Mouse (Mus musculus) intestine, embryonic 16.5 days (tissue): Measurements from ENCODE around the gene Magoh. TPM values are rescaled to one million over a fixed set of nuclear protein-coding genes. Genes with fewer than 3 reads are reported as not detected.

Experiments used
- ATAC-seq: fragments of 200-750 bp; cut with Nextera tagmentation; 2 replicates; pipeline ENCODE4 v1.8.0; 2017; ENCODE audit warnings: moderate TSS enrichment, moderate library complexity
- H3K27ac ChIP-seq: fragments of 300-500 bp; sonication (generic); 2 replicates; pipeline ENCODE4 v1.5.1; 2014; ENCODE audit warnings: mild to moderate bottlenecking, low read length
- H3K27me3 ChIP-seq: fragments of 300-500 bp; sonication (generic); replicated peaks from 2 replicates; pipeline ENCODE4 v1.6.1; 2014; ENCODE audit warnings: low read length, control low read depth, mixed read lengths; ENCODE audit not compliant: control insufficient read depth, insufficient read depth
- H3K36me3 ChIP-seq: fragments of 300-500 bp; sonication (generic); 2 replicates; pipeline ENCODE4 v1.6.1; 2014; ENCODE audit warnings: low read length, control low read depth; ENCODE audit not compliant: control insufficient read depth, insufficient read depth
- H3K4me1 ChIP-seq: fragments of 300-500 bp; sonication (generic); 2 replicates; pipeline ENCODE4 v1.6.1; 2014; ENCODE audit warnings: low read length, control low read depth, mixed read lengths; ENCODE audit not compliant: control insufficient read depth, insufficient read depth
- H3K4me2 ChIP-seq: fragments of 300-500 bp; sonication (generic); 2 replicates; pipeline ENCODE4 v1.6.1; 2014; ENCODE audit warnings: low read depth, low read length, control low read depth
- H3K4me3 ChIP-seq: fragments of 300-500 bp; sonication (generic); 2 replicates; pipeline ENCODE4 v1.5.1; 2014; ENCODE audit warnings: mild to moderate bottlenecking, low read length
- H3K9ac ChIP-seq: fragments of 300-500 bp; sonication (generic); 2 replicates; pipeline ENCODE4 v1.6.1; 2014; ENCODE audit warnings: low read depth, low read length
- H3K9me3 ChIP-seq: fragments of 300-500 bp; sonication (generic); 2 replicates; pipeline ENCODE4 v1.6.1; 2016; ENCODE audit warnings: low read length, control low read depth; ENCODE audit not compliant: control insufficient read depth
- WGBS: fragments of 180-500 bp; shearing (Covaris S2); extraction: QIAGEN DNeasy Blood & Tissue Kit; methylation state at CpG from one replicate; pipeline ENCODE4 v1.1.7; 2014; 5-methylcytosine and 5-hydroxymethylcytosine counted together
- polyA plus RNA-seq: library from polyadenylated mRNA; unstranded; fragments of >200 nt; fragmentation: Nextera tagmentation; extraction: Ambion mirVana; gene quantifications from 2 replicates; pipeline ENCODE4 v1.2.1, GENCODE M21; 2015

Magoh gene
- polyA plus RNA-seq, 1 experiment from 2014 or later = 139 TPM

DNA sequence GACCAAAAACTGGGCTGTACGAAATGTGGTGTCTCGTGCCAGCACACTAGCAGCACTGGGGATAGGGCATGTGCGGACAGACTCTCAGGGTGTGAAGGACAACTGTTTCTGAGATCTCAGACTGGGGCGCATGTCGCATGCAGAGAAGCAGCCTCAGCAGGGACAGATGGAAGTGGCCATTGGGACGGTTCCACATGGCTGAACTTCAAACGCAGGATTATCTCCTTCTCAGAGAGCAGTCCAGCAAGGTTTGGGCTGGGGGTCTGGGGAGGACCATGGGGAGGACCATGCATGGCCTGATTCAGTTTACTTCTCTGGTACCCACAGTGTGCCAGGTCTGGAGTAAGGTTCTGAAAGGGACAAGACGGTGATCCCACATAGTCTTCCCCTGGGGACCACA lies 35.9 kb upstream of the Magoh start:
- no peaks in the 10 kb centered on the region for H3K9me3 ChIP-seq
- no peak overlapping the region for H3K27ac ChIP-seq
- H3K4me3 ChIP-seq = no peak overlapping the region
- H3K36me3 ChIP-seq = no peaks in the 10 kb centered on the region
- H3K9ac ChIP-seq = no peak overlapping the region
- H3K27me3 ChIP-seq = peaks cover 11% of the 10 kb centered on the region
- no peaks in the 10 kb centered on the region; the same call in 1 of the 2 replicates for H3K4me1 ChIP-seq
- no peak for ATAC-seq
- no peak overlapping the region for H3K4me2 ChIP-seq
- 86% methylated on average over 8 of the region's 8 CpGs for WGBS

DNA sequence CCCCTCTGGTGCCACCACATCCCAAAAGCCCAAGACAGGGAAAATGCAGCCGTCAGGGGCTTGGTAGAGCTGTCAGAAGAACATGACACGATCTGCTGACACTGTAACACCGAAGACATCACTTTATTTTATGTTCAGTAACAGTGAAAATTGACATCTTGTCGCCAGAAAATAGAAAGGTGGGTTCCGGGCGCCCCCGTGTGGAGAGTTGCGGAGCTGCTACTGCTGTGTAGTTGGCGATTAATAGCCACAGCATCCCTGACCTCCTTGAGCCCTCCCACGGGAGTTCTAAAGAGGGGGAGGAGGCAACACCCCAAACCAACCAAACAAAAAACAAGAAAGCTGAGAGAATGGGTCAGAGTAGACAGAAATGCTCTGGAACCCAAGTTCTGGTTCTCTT lies 34.6 kb upstream of the Magoh start:
- Histone ChIP-seq H3K36me3 (no peaks in the 10 kb centered on the region), H3K4me3 (no peak overlapping the region), H3K27me3 (peaks cover 11% of the 10 kb centered on the region), H3K9me3 (no peaks in the 10 kb centered on the region), H3K27ac (no peak overlapping the region), H3K4me1 (no peaks in the 10 kb centered on the region; the same call in 1 of the 2 replicates), H3K4me2 (no peak overlapping the region), H3K9ac (no peak overlapping the region)
- 4% methylated on average over 10 of the region's 10 CpGs for WGBS
- 0 out of 2 replicates have a peak, but pooled peaks have one; percentile 24 for ATAC-seq

DNA sequence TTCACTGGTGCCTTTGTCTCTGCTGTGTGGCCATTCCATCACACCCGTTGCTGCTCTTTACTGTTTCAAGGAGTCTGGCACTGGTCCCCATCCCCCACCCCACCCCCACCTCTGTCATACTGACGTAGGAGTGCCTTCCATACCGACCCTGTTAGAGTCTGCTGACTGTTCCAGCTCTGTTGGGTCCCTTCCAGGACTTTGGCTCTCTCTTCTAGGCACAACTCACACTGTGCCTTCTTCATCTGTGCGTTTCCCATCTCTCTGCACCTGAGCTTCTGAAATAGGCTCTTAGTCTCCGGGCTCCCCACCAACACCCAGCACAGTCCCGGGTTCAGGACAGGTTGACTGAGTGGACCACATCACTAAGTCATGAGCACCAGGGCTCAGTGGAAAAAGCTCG lies 32.8 kb upstream of the Magoh start:
- Histone ChIP-seq H3K27ac (no peak overlapping the region), H3K4me1 (no peaks in the 10 kb centered on the region; the same call in 1 of the 2 replicates), H3K9ac (no peak overlapping the region), H3K27me3 (peaks cover 11% of the 10 kb centered on the region), H3K9me3 (no peaks in the 10 kb centered on the region), H3K36me3 (no peaks in the 10 kb centered on the region), H3K4me2 (no peak overlapping the region), H3K4me3 (no peak overlapping the region)
- WGBS = 67% methylated on average over 7 of the region's 7 CpGs
- no peak for ATAC-seq

DNA sequence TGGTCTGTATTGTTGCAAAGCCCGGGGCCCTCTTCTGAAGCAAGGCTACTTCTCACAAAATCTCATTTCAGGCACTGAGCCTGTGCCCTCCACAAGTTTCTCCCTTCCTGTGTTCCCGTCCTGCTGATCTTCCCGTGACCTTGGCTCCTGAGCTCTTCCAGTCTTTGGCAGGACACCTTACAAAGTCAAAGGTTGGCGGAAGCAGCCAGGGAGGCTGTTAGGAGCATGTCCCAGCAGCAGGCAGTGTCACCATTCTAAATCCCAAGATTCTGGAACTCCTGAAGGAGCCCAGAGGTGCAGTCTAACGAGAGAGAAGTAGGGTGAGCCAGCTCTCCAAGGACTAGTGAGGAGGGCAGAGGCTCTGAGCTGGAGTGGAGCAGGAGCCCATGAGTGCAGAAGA lies 31.0 kb upstream of the Magoh start:
- no peak for ATAC-seq
- 76% methylated on average over 5 of the region's 5 CpGs for WGBS
- no peak overlapping the region for H3K9ac ChIP-seq

DNA sequence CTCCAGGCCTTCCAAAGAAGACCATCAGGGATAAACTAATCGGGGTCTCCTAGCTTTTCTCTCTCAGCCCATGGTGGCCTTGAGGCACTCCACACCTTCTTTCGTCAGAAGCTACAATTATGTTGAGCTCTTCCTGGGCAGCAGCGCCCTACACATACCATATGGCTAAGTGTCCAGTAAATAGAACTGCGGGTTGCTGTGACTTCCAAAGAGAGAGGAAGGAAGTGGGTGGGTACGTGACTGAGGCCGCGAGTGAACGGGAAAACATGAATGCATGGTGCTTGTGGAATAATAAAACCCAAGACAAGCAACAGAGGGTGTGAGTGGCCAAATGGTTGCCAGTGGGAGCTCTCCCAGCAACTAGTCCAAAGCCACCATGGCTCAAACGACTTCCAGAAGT lies 29.9 kb upstream of the Magoh start:
- 75% methylated on average over 9 of the region's 9 CpGs for WGBS
- H3K9ac ChIP-seq = no peak overlapping the region
- no peaks in the 10 kb centered on the region for H3K9me3 ChIP-seq
- H3K4me2 ChIP-seq = no peak overlapping the region
- no peaks in the 10 kb centered on the region for H3K36me3 ChIP-seq
- peaks cover 11% of the 10 kb centered on the region for H3K27me3 ChIP-seq
- no peak for ATAC-seq
- no peak overlapping the region for H3K4me3 ChIP-seq
- no peak overlapping the region for H3K27ac ChIP-seq
- H3K4me1 ChIP-seq = no peaks in the 10 kb centered on the region; the same call in 1 of the 2 replicates

More for the DNA sequence above, 31.0 kb upstream of the Magoh start:
- no peaks in the 10 kb centered on the region; the same call in 1 of the 2 replicates for H3K4me1 ChIP-seq
- H3K4me3 ChIP-seq = no peak overlapping the region
- H3K27me3 ChIP-seq = peaks cover 11% of the 10 kb centered on the region
- H3K27ac ChIP-seq = no peak overlapping the region
- H3K4me2 ChIP-seq = no peak overlapping the region
- H3K36me3 ChIP-seq = no peaks in the 10 kb centered on the region
- no peaks in the 10 kb centered on the region for H3K9me3 ChIP-seq

DNA sequence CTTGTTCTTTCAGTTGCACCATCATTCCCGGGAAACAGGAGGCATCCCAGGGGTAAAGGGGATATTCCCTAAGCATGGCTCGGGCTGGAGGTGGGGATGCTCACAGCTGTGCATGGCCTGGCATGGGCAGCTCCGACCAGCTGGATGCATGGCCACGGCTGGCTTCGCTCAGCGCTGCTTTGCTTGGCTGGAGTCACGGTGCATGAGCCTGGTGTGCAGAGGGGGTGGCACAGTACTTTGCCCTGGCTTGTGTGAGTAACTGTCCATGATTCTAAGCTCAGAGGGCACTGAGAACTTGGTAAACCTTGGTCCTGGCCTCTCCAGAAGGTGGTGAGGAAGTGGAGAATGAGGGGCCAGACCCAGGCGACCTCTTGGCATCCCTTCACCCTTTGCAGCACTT lies 29.5 kb upstream of the Magoh start:
- no peaks in the 10 kb centered on the region for H3K9me3 ChIP-seq
- H3K27me3 ChIP-seq = peaks cover 11% of the 10 kb centered on the region
- no peak overlapping the region for H3K9ac ChIP-seq
- no peak overlapping the region for H3K27ac ChIP-seq
- 91% methylated on average over 8 of the region's 8 CpGs for WGBS
- no peak for ATAC-seq
- no peak overlapping the region for H3K4me2 ChIP-seq
- H3K4me3 ChIP-seq = no peak overlapping the region
- no peaks in the 10 kb centered on the region; the same call in 1 of the 2 replicates for H3K4me1 ChIP-seq
- no peaks in the 10 kb centered on the region for H3K36me3 ChIP-seq

DNA sequence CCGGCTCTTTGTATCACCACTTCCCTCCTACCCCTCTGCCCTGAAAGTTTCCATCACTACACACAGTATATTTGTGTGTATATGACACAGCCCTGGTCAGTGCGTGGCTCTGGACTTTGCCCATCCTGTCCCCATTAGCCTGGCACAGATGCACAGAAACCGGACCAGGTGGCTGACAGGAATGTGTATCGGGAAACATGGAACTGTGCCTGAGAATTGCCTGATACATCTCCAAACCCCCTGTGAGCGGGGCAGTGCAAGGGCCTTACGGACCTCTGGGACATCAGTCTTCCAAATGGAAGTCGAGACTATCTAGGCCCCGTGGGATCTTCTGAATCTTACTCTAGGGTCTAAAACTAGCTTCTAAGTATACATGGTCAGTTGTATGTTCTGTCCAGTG lies 26.2 kb upstream of the Magoh start:
- WGBS = 89% methylated on average over 8 of the region's 8 CpGs

DNA sequence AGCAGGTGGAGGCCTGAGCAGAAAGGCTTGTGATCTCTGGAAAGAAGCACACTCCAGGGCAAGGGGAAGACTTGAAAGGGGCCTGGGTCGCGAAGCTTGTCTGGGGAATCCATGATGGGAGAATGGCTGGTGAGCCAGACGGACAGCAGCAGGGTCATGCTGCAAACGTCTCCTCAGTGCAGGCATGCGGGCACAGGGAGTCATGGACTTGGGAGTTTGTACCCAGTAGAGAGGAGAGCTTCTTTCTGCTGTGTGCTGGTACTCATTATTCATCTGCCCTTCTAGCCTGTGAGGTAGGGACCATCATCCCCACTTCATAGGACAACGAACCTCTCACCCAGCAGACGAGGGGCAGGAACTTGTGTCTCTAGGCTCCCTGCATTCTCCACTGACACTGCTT lies 25.7 kb upstream of the Magoh start:
- ATAC-seq = no peak
- Histone ChIP-seq H3K27me3 (no peaks in the 10 kb centered on the region), H3K9ac (no peak overlapping the region), H3K9me3 (no peaks in the 10 kb centered on the region), H3K4me1 (no peaks in the 10 kb centered on the region), H3K36me3 (no peaks in the 10 kb centered on the region), H3K27ac (no peak overlapping the region), H3K4me3 (no peak overlapping the region), H3K4me2 (no peak overlapping the region)
- WGBS = 88% methylated on average over 7 of the region's 7 CpGs

More for the DNA sequence above, 26.2 kb upstream of the Magoh start:
- H3K9me3 ChIP-seq = no peaks in the 10 kb centered on the region
- H3K36me3 ChIP-seq = no peaks in the 10 kb centered on the region
- H3K4me1 ChIP-seq = no peaks in the 10 kb centered on the region
- H3K4me2 ChIP-seq = no peak overlapping the region
- no peak overlapping the region for H3K4me3 ChIP-seq
- H3K9ac ChIP-seq = no peak overlapping the region
- no peak overlapping the region for H3K27ac ChIP-seq
- no peak for ATAC-seq
- no peaks in the 10 kb centered on the region for H3K27me3 ChIP-seq

DNA sequence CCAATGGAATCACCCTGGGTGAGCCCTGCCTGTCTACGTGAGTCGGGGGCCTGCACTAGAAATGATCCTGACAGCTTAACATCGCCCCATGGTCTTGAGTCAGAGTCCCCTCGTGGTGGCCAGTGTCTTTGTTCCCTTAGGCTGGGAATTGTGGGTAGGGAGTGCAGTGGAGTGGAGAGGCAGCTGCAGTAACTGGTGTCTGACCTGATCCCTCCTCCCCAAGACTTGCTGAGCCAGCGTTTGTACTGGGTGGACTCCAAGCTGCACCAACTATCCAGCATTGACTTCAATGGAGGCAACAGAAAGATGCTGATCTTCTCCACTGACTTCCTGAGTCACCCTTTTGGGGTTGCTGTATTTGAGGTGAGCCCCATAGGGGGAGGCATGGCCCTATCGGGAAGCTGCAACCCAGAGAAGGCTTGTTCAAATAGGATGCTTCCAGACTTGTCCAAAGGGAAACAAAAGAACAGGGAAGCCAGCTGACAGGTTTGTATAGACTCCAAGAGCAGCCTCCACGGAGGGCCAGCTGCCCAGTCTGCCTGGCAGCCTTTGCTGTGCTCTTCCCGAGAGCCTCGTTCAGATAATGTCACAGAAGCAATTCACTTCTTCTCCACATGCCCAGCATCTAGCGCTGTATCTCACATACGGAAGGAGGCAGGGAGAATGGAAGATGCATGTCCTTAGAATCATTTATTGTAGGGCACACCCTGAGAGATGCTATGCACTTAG lies 22.4 kb upstream of the Magoh start:
- Histone ChIP-seq H3K9ac (no peak overlapping the region), H3K27ac (no peak overlapping the region), H3K9me3 (no peaks in the 10 kb centered on the region), H3K4me3 (no peak overlapping the region), H3K4me2 (no peak overlapping the region), H3K27me3 (no peaks in the 10 kb centered on the region), H3K36me3 (no peaks in the 10 kb centered on the region), H3K4me1 (no peaks in the 10 kb centered on the region)
- WGBS = 75% methylated on average over 11 of the region's 11 CpGs
- ATAC-seq = no peak

DNA sequence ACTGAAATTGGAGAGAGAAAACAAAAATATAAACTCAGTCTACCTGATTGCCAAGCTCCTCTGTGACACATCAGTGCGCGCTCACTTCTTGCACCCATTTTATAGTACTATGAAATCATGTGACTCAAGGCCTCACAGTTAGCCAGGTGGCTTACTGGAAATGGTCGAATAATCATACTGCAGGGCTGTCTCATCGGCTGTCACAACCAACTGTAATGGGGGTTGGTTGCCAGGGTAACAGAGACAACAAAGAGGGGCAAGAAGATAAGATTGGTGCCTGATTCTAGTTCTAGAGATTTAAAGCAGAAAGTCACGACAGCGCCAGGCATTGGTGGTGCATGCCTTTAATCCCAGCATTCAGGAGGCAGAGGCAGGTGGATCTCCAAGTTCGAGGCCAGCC lies 20.6 kb upstream of the Magoh start:
- Histone ChIP-seq H3K9ac (no peak overlapping the region), H3K36me3 (no peaks in the 10 kb centered on the region), H3K4me3 (no peak overlapping the region), H3K4me2 (no peak overlapping the region), H3K27me3 (no peaks in the 10 kb centered on the region), H3K4me1 (no peaks in the 10 kb centered on the region), H3K27ac (no peak overlapping the region), H3K9me3 (no peaks in the 10 kb centered on the region)
- no peak for ATAC-seq
- WGBS = 91% methylated on average over 7 of the region's 7 CpGs
